Mouse (Mus musculus) heart, postnatal 0 days (tissue): Measurements from ENCODE around the gene Astl.

Experiments
- CTCF ChIP-seq: IDR thresholded peaks from 2 replicates; pipeline ENCODE4 v1.5.1; 2016; ENCODE audit warnings: antibody characterized with exemption, control low read depth, low read depth
- EP300 ChIP-seq: IDR thresholded peaks from 2 replicates; pipeline ENCODE4 v1.6.1; 2016; ENCODE audit warnings: antibody characterized with exemption, low read depth

- TF ChIP-seq CTCF (no peak), EP300 (no peak)
These were observed 20.3 kb upstream of the Astl start for GRCm38 (mm10) chr2:127318136-127318535.
